Mouse (Mus musculus) kidney, postnatal 0 days (tissue): ENCODE measurements around the gene Fcgr2b. TPM values are rescaled to one million over a fixed set of nuclear protein-coding genes. Genes with fewer than 3 reads are reported as not detected.

ENCODE experiments used
- ATAC-seq: fragments of 200-750 bp; cut with Nextera tagmentation; replicated peaks from 2 replicates; pipeline ENCODE4 v1.8.0; 2017; ENCODE audit warnings: low read depth, moderate number of reproducible peaks, moderate TSS enrichment, moderate library complexity; ENCODE audit not compliant: low FRiP score
- DNase-seq: peaks from one replicate; pipeline ENCODE4 v3.0.0-alpha.2; 2016; ENCODE audit warnings: low spot score
- H3K27ac ChIP-seq: fragments of 300-500 bp; sonication (generic); 2 replicates; pipeline ENCODE4 v1.5.1; 2014; ENCODE audit warnings: mild to moderate bottlenecking
- H3K27me3 ChIP-seq: fragments of 300-500 bp; sonication (generic); 2 replicates; pipeline ENCODE4 v1.6.1; 2014; ENCODE audit warnings: low read length, mixed read lengths; ENCODE audit not compliant: insufficient read depth
- H3K36me3 ChIP-seq: fragments of 300-500 bp; sonication (generic); 2 replicates; pipeline ENCODE4 v1.6.1; 2014; ENCODE audit warnings: low read length, mixed read lengths; ENCODE audit not compliant: insufficient read depth
- H3K4me1 ChIP-seq: fragments of 300-500 bp; sonication (generic); replicated peaks from 2 replicates; pipeline ENCODE4 v1.6.1; 2014; ENCODE audit warnings: antibody characterized with exemption, low read length, mixed read lengths; ENCODE audit not compliant: insufficient read depth
- H3K4me2 ChIP-seq: fragments of 300-500 bp; sonication (generic); 2 replicates; pipeline ENCODE4 v1.6.1; 2014; ENCODE audit warnings: mild to moderate bottlenecking, low read length, moderate library complexity, mixed read lengths
- H3K4me3 ChIP-seq: fragments of 300-500 bp; sonication (generic); replicated peaks from 2 replicates; pipeline ENCODE4 v1.5.1; 2014; ENCODE audit warnings: low read depth, low read length
- H3K9ac ChIP-seq: fragments of 300-500 bp; sonication (generic); 2 replicates; pipeline ENCODE4 v1.6.1; 2014; ENCODE audit warnings: low read depth, low read length
- H3K9me3 ChIP-seq: fragments of 300-500 bp; sonication (generic); replicated peaks from 2 replicates; pipeline ENCODE4 v1.6.1; 2016; ENCODE audit warnings: low read length, inconsistent platforms, mixed read lengths
- CTCF ChIP-seq: IDR thresholded peaks from 2 replicates; pipeline ENCODE4 v1.5.1; 2016; ENCODE audit warnings: antibody characterized with exemption, low read depth, mild to moderate bottlenecking, moderate library complexity
- WGBS: fragments of 180-500 bp; shearing (Covaris S2); extraction: QIAGEN DNeasy Blood & Tissue Kit; methylation state at CpG from one replicate; pipeline ENCODE4 v1.1.7; 2014; 5-methylcytosine and 5-hydroxymethylcytosine counted together
- polyA plus RNA-seq: library from polyadenylated mRNA; unstranded; fragments of >200 nt; fragmentation: Nextera tagmentation; extraction: Ambion mirVana; gene quantifications from 2 replicates; pipeline ENCODE4 v1.2.1, GENCODE M21; 2015

The Fcgr2b gene
- polyA plus RNA-seq = 6.4 and 8.0 TPM in 2 replicates

DNA sequence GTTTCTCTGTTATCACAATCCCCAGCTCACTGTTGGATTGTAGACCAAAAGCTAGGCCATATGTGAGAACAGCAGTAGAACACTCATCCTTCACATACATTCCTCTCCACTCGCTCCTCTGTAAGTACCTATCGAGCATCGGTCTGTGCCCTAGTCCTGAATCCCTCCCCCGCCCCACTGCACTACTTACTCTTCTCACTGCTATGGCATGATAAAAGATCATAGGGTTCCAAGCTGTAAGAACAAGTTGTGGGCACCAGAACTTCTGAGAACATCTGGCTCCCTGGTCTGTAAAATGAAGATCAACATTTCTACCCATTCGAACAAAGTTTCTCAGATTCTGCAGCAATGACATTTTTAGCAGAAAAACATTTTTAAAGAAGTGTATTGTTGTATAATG, at the start of gene Fcgr2b:
TSS of gene Fcgr2b (minus strand) at position 101 of the 400 bp plus-strand sequence.
- no peak within 1 kb of the TSS for H3K9ac ChIP-seq
- WGBS = 86% methylated on average over 5 of the region's 5 CpGs
- no peak within 1 kb of the TSS for H3K4me3 ChIP-seq
- ATAC-seq = no peak
- peak within 1 kb of the TSS; percentile 18; the same call in 1 of the 2 replicates for H3K4me2 ChIP-seq
- H3K27me3 ChIP-seq = no peaks in the 10 kb centered on the region
- H3K36me3 ChIP-seq = no peaks in the 10 kb centered on the region
- H3K4me1 ChIP-seq = no peaks in the 10 kb centered on the region; the same call in 1 of the 2 replicates
- no peak for DNase-seq
- H3K9me3 ChIP-seq = no peaks in the 10 kb centered on the region
- no peak for TF ChIP-seq CTCF
- peak within 1 kb of the TSS; percentile 47; the same call in 1 of the 2 replicates for H3K27ac ChIP-seq

DNA sequence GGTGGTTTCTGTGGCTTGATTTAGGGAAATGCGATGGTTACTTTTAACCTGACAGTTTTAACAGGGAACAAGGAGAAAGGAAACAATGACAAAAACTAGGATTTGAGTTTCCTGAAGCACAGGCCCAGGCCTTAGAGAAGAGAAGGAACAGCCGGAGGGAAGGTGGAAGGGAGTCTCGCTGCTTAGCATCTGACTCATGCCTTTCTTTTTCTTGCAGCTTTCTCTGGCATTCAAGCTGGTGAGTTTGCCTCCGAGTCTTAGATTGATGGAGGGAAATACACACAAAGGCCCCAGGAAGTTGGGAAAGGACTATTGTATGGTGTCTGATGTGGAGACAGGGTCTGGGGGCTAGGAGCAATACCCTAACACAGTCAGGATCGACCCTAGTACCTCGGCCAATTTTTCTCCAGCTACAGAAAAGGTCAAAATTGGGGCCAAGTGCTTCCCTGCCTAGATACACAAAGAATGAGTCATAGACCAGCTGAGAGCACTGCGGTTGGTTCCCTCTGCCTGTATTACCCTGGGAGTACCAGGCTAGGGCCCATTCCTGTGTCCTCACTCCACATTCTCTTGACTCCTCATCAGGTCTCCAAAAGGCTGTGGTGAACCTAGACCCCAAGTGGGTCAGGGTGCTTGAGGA, 43.1 kb upstream of the Fcgr2b start:
- Histone ChIP-seq H3K27ac (no peak overlapping the region), H3K4me3 (no peak overlapping the region), H3K9me3 (no peaks in the 10 kb centered on the region), H3K9ac (no peak overlapping the region), H3K27me3 (no peaks in the 10 kb centered on the region), H3K4me2 (no peak overlapping the region), H3K36me3 (no peaks in the 10 kb centered on the region), H3K4me1 (no peaks in the 10 kb centered on the region)
- ATAC-seq = no peak
- DNase-seq = no peak
- no peak for TF ChIP-seq CTCF
- 75% methylated on average over 7 of the region's 7 CpGs for WGBS

DNA sequence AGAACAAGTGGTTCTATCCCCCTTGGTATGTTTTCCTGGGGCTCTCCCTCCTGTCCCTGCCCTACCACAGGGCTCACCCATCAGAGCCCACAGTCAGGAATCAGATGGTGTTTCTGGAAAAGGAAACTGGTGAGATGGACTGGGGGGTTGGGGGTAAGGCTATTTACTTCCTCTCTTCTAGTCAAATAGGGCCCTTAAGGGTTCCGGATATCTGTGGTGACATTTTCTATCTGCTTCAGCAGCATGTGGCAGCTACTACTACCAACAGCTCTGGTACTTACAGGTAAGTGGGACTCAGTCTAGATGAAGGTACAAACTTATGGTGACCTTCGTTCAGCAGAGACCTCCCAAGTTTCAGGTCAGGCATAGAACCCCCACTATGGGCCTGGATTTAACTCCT, 42.4 kb upstream of the Fcgr2b start, which contains the start of gene Fcgr4:
TSS of gene Fcgr4 (plus strand) at position 184 of the 400 bp plus-strand sequence.
- no peak for TF ChIP-seq CTCF
- WGBS = 79% methylated on average over 2 of the region's 2 CpGs

DNA sequence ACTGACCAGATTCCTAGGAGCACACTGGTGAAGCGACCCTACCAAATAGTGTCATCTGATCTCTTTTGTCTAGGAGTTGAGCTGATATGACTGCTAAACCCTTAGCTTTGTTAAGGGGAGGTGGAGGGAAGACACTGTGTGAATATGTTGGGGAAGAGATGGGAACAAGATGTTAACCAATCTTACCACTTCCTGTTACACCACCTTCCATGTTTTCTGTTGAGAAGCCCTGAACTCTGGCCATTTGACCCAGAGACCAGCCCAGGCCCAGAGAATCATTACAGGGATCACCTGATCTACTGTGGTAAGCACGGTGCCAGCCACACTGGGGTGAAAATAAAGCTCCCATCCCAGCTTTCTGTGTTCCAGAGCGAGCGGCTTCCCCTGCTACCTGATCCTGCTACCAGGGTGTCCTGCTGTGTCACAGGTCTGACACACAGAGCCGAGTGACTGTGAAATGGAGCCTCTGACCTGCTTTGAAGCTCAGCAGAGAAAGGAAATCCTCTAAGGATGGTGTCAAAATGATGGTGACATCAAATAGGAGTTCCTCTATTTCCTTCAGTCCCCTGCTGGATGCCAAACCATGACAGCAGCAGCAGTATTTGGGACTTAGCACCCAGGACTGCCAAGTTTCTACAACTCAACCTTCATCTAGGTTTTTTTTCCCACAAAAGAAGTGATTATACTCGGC, 41.3 kb upstream of the Fcgr2b start:
- Histone ChIP-seq H3K36me3 (no peaks in the 10 kb centered on the region), H3K4me2 (no peak overlapping the region), H3K4me3 (no peak overlapping the region), H3K9ac (no peak overlapping the region), H3K9me3 (no peaks in the 10 kb centered on the region), H3K27me3 (no peaks in the 10 kb centered on the region), H3K27ac (no peak overlapping the region), H3K4me1 (no peaks in the 10 kb centered on the region)
- ATAC-seq (no peak), DNase-seq (no peak)
- WGBS = 47% methylated on average over 6 of the region's 6 CpGs
- no peak for TF ChIP-seq CTCF

More for the DNA sequence above, 42.4 kb upstream of the Fcgr2b start, which contains the start of gene Fcgr4:
- no peak within 1 kb of the TSS for H3K27ac ChIP-seq
- no peak within 1 kb of the TSS for H3K4me2 ChIP-seq
- H3K4me1 ChIP-seq = no peaks in the 10 kb centered on the region
- no peak for DNase-seq
- H3K9me3 ChIP-seq = no peaks in the 10 kb centered on the region
- ATAC-seq = no peak
- H3K36me3 ChIP-seq = no peaks in the 10 kb centered on the region
- H3K9ac ChIP-seq = no peak within 1 kb of the TSS
- H3K27me3 ChIP-seq = no peaks in the 10 kb centered on the region
- H3K4me3 ChIP-seq = no peak within 1 kb of the TSS

GRCm38 (mm10) chr1:171016676-171017356, 40.5 kb upstream of the Fcgr2b start:
- Histone ChIP-seq H3K27ac (no peak overlapping the region), H3K27me3 (no peaks in the 10 kb centered on the region), H3K36me3 (no peaks in the 10 kb centered on the region), H3K4me3 (no peak overlapping the region), H3K9ac (no peak overlapping the region), H3K9me3 (no peaks in the 10 kb centered on the region), H3K4me1 (no peaks in the 10 kb centered on the region), H3K4me2 (no peak overlapping the region)
- no peak for DNase-seq
- ATAC-seq = no peak
- WGBS = 74% methylated on average over 6 of the region's 6 CpGs
- TF ChIP-seq CTCF = no peak

- no peak for TF ChIP-seq CTCF
- ATAC-seq (no peak), DNase-seq (no peak)
- 86% methylated on average over 4 of the region's 4 CpGs for WGBS
- Histone ChIP-seq H3K27ac (no peak overlapping the region), H3K9me3 (no peaks in the 10 kb centered on the region), H3K27me3 (no peaks in the 10 kb centered on the region), H3K9ac (no peak overlapping the region), H3K36me3 (no peaks in the 10 kb centered on the region), H3K4me2 (no peak overlapping the region), H3K4me1 (no peaks in the 10 kb centered on the region), H3K4me3 (no peak overlapping the region)
Observed at GRCm38 (mm10) chr1:171011733-171012132, 35.4 kb upstream of the Fcgr2b start.
